Mouse (Mus musculus) hindbrain, embryonic 12.5 days (tissue): ENCODE measurements at regions not wholly inside any gene's neighbourhood (a gene's known extent, or its start where the extent isn't known, plus 50 kb on each side); places are given as distances from the start of the nearest gene placed in this dataset.

Experiments used
- ATAC-seq: fragments of 200-750 bp; cut with Nextera tagmentation; 2 replicates; pipeline ENCODE4 v1.8.0; 2017; ENCODE audit warnings: moderate TSS enrichment; ENCODE audit not compliant: low FRiP score
- H3K27ac ChIP-seq: fragments of 300-500 bp; sonication (generic); 2 replicates; pipeline ENCODE4 v1.5.1; 2016; ENCODE audit warnings: mild to moderate bottlenecking
- H3K27me3 ChIP-seq: fragments of 300-500 bp; sonication (generic); 2 replicates; pipeline ENCODE4 v1.6.1; 2016; ENCODE audit warnings: mild to moderate bottlenecking
- H3K36me3 ChIP-seq: fragments of 300-500 bp; sonication (generic); 2 replicates; pipeline ENCODE4 v1.6.1; 2016; ENCODE audit warnings: mild to moderate bottlenecking
- H3K4me1 ChIP-seq: fragments of 300-500 bp; sonication (generic); 2 replicates; pipeline ENCODE4 v1.6.1; 2016
- H3K4me2 ChIP-seq: fragments of 300-500 bp; sonication (generic); replicated peaks from 2 replicates; pipeline ENCODE4 v1.6.1; 2016; ENCODE audit warnings: mild to moderate bottlenecking
- H3K4me3 ChIP-seq: fragments of 300-500 bp; sonication (generic); 2 replicates; pipeline ENCODE4 v1.5.1; 2016; ENCODE audit warnings: mild to moderate bottlenecking
- H3K9ac ChIP-seq: fragments of 300-500 bp; sonication (generic); 2 replicates; pipeline ENCODE4 v1.6.1; 2016; ENCODE audit warnings: mild to moderate bottlenecking, moderate library complexity
- H3K9me3 ChIP-seq: fragments of 300-500 bp; sonication (generic); replicated peaks from 2 replicates; pipeline ENCODE4 v1.6.1; 2016; ENCODE audit warnings: mild to moderate bottlenecking
- WGBS: fragments of 180-500 bp; shearing (Covaris S2); methylation state at CpG from one replicate; pipeline ENCODE4 v1.1.7; 2016; 5-methylcytosine and 5-hydroxymethylcytosine counted together

DNA sequence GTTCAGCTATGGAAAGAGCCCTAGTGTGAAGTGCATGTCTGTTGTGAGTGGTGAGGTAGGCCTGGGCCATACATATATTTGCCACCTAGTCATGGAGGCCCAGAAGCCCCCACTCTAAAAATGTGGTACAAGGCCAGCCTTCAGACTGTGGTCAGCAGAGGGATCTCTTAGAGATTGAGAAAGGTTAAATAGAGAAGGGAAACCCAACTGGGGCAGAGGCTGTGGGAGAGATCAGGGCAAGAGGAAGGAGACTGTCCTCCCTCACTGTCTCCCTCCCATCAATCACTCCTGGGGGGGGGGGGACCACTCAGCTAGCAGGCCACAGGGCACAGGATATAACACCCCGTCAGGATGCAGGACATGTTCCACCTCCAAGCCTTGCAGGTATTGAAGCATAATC, 86.1 kb downstream of the Zfp36l2 start:
- no peak overlapping the region for H3K27ac ChIP-seq
- no peaks in the 10 kb centered on the region for H3K9me3 ChIP-seq
- H3K4me2 ChIP-seq: no peak overlapping the region
- H3K36me3 ChIP-seq: no peaks in the 10 kb centered on the region
- WGBS: 87% methylated on average over 1 of the region's 1 CpGs
- no peak for ATAC-seq
- H3K9ac ChIP-seq: no peak overlapping the region
- peaks cover 35% of the 10 kb centered on the region for H3K4me1 ChIP-seq
- no peak overlapping the region for H3K4me3 ChIP-seq
- peaks cover 3% of the 10 kb centered on the region; the same call in 1 of the 2 replicates for H3K27me3 ChIP-seq

DNA sequence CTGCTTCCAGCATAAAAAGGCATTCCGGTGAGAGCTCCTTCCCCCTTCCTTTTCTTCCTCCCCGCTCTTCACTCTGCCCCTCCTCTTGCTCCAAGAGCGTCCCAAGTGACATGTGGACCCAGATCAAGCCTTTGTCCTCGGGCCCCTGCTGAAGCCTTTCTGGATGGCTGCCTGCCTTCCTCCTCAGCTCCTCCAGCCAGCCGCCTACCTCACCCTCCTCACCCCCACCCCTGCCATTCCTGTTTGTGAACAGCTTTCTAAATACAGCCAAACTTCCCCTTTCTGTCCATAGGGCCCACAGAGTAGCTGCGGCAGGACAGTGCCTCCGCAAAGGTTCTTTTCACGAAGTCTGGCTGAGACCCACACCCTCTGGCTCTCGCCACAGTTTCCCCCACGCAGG, 87.2 kb downstream of the Zfp36l2 start:
- Histone ChIP-seq H3K4me2 (no peak overlapping the region), H3K4me3 (no peak overlapping the region), H3K4me1 (peaks cover 43% of the 10 kb centered on the region), H3K27me3 (peaks cover 3% of the 10 kb centered on the region; the same call in 1 of the 2 replicates), H3K36me3 (no peaks in the 10 kb centered on the region), H3K9me3 (no peaks in the 10 kb centered on the region), H3K9ac (no peak overlapping the region), H3K27ac (peak overlapping the region; percentile 30; the same call in 1 of the 2 replicates)
- 41% methylated on average over 10 of the region's 10 CpGs for WGBS
- ATAC-seq: no peak

DNA sequence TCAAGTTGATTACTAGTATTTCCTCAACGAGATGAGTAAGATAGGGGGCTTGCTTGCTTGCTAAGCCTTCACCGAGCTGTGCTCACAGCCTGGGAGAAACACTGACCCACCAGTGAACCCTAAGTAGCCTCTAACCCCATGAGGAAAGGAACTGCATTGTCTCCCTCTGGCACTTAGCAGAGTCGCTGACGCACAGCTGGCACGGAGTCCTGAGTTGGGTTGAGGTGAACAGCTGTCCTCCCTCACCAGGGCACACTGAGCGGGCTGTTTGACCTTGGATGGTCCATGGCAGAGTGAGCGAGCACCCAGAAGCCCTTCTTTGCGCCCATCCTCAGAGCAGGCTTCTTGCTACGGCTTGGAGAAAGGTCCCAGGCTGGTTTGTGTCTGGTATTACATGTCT, 88.0 kb downstream of the Zfp36l2 start:
- Histone ChIP-seq H3K4me2 (no peak overlapping the region), H3K27me3 (peaks cover 3% of the 10 kb centered on the region; the same call in 1 of the 2 replicates), H3K36me3 (no peaks in the 10 kb centered on the region), H3K9ac (no peak overlapping the region), H3K4me3 (no peak overlapping the region), H3K9me3 (no peaks in the 10 kb centered on the region), H3K4me1 (peaks cover 45% of the 10 kb centered on the region), H3K27ac (no peak overlapping the region)
- ATAC-seq: no peak
- WGBS: 83% methylated on average over 9 of the region's 9 CpGs

DNA sequence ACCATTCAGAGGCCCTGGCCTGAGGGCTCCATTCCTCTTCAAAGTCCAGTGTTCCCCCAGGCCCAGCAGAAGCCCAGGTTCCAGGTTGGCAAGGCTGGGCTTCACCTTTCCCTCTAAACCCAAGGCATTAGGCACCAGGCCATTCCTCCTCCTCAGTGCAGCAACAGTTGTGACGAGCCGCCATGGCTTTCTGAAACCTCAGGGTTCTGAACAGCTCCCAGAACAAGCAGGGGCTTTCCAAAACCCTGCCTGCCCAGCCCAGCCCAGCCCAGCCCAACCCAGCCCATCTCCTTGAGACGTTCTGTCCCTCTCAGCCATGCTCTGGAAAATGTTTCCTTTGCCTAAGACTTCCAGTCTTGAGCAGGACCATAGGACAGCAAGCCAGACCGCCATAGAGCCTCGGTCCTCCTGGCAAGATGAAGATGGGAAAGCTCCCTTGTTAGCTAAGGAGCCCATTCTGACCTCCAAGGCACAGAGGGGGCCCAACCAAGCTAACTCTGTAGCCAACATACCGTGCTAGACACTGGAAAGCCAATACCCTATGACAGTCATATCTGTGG, 89.8 kb downstream of the Zfp36l2 start:
- Histone ChIP-seq H3K36me3 (no peaks in the 10 kb centered on the region), H3K27ac (0 out of 2 replicates have a peak overlapping the region, but pooled peaks have one; percentile 87), H3K9me3 (no peaks in the 10 kb centered on the region), H3K27me3 (peaks cover 3% of the 10 kb centered on the region; the same call in 1 of the 2 replicates), H3K9ac (no peak overlapping the region), H3K4me3 (no peak overlapping the region), H3K4me1 (peaks cover 38% of the 10 kb centered on the region), H3K4me2 (no peak overlapping the region)
- ATAC-seq: no peak
- 91% methylated on average over 6 of the region's 6 CpGs for WGBS

DNA sequence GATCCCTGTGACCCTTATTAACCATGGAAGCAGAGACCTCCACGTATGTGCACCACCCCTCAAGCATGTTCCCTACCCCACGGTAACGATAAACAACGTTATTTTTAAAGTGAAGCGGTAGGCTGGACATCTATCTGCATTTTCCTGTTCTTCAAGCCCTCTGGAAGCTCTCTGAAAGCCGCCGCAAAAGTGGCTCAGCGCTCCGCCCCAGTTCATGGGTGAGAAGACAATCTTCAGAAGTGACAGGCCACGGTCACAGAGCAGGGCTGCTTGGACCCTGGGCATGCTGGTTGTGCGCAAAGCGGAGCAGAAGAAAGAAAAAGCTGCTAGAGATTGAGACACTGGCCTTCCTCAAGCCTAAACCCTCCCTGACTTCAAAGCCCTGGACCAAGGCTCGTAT, 90.5 kb downstream of the Zfp36l2 start:
- no peaks in the 10 kb centered on the region for H3K36me3 ChIP-seq
- peaks cover 3% of the 10 kb centered on the region; the same call in 1 of the 2 replicates for H3K27me3 ChIP-seq
- peak overlapping the region; percentile 87 for H3K27ac ChIP-seq
- ATAC-seq: no peak
- peak overlapping the region; percentile 60; the same call in 1 of the 2 replicates for H3K9ac ChIP-seq
- H3K9me3 ChIP-seq: no peaks in the 10 kb centered on the region
- H3K4me1 ChIP-seq: peaks cover 38% of the 10 kb centered on the region
- WGBS: 51% methylated on average over 13 of the region's 13 CpGs
- no peak overlapping the region for H3K4me3 ChIP-seq
- H3K4me2 ChIP-seq: peak overlapping the region; percentile 69

DNA sequence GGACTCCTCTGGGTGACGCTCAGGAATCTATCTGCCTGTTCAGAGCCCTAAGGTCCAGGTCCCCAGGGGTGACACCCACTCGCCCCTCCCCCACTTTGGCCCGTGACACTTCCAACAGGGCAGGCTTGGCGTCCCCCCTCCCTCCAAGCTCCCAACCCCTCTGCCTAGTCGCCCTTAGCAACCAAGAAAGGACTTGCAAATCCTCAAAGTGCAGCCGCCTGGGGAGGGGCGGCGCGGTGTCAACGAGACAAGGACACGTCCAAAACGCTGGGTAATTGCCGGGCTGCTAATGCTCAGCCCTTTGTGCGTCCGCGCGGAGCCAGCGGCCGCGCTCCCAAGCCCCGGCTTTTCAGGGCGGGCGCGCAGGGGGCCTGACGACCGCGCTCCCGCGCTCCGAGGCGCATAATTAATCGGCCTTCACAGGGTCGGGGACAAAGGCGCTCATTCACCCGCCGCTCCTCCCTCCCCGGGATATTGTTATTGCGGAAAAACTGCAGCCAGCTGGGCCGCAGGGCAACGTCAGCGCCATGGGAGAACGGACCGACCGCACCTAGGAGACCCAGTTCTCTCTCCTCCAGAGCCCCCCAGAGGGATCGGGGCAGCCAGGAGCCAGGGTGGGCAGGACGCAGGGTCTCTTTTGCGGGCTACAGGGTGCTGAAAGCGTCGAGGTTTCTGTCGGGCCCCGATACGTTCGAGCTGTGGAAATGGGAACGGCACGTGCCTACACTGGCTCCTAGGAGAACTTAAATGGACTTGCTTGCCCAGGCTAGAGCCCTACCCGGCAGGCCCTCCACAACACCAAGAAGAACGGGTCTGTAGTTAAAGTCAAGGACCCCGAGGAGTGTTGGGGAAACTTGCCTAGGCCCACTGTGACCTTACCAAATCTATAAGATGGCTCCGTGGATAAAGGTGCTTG, 91.1 kb downstream of the Zfp36l2 start:
- peak overlapping the region; percentile 31 for H3K4me3 ChIP-seq
- peaks cover 3% of the 10 kb centered on the region; the same call in 1 of the 2 replicates for H3K27me3 ChIP-seq
- no peaks in the 10 kb centered on the region for H3K9me3 ChIP-seq
- H3K4me1 ChIP-seq: peaks cover 36% of the 10 kb centered on the region
- peak overlapping the region; percentile 60 for H3K9ac ChIP-seq
- H3K36me3 ChIP-seq: no peaks in the 10 kb centered on the region
- H3K4me2 ChIP-seq: peak overlapping the region; percentile 69
- peak; percentile 94 for ATAC-seq
- H3K27ac ChIP-seq: peak overlapping the region; percentile 87
- 2% methylated on average over 59 of the region's 59 CpGs for WGBS

DNA sequence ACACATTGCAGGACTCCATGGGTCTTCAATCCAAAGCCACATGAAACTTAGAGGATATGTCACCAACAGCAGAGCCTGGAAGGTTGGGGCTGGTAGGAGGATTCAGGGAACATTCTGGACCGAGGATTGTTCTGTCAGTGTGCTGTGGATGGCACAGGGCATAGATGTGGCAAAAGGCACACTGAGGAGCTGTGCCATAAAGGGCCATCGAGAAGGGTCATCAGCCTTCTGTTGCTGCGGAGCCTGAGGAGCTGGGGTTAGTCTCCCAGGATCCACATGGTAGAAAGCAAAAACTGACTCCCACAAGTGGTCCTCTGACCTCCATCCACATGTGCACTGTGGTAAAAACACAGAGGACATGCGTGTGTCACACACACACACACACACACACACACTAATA, 91.9 kb downstream of the Zfp36l2 start:
- H3K27ac ChIP-seq: peak overlapping the region; percentile 87
- ATAC-seq: peak; percentile 34
- H3K4me2 ChIP-seq: peak overlapping the region; percentile 69
- H3K4me1 ChIP-seq: peaks cover 34% of the 10 kb centered on the region
- peaks cover 3% of the 10 kb centered on the region; the same call in 1 of the 2 replicates for H3K27me3 ChIP-seq
- no peak overlapping the region for H3K4me3 ChIP-seq
- 19% methylated on average over 4 of the region's 4 CpGs for WGBS
- H3K9ac ChIP-seq: no peak overlapping the region; the same call in 1 of the 2 replicates
- H3K9me3 ChIP-seq: no peaks in the 10 kb centered on the region
- no peaks in the 10 kb centered on the region for H3K36me3 ChIP-seq

DNA sequence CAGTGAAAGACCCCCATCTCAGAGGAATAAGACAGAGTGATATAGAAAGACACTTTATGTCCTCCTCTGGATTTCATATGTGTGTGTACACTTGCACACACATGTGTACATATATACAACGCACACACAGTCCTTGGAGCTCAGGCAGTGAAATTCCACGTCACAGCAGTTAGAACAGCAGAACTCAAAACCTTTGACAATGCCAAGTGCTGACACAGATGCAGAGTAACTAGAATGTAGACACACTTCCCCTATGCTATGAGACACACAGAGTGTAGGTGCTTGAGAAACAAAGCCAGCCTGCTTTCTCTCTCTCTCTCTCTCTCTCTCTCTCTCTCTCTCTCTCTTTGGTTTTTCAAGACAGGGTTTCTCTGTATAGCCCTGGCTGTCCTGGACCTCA, 92.7 kb downstream of the Zfp36l2 start:
- no peak overlapping the region for H3K9ac ChIP-seq
- H3K4me2 ChIP-seq: no peak overlapping the region
- H3K27me3 ChIP-seq: peaks cover 3% of the 10 kb centered on the region; the same call in 1 of the 2 replicates
- H3K36me3 ChIP-seq: no peaks in the 10 kb centered on the region
- peaks cover 27% of the 10 kb centered on the region for H3K4me1 ChIP-seq
- 0 out of 2 replicates have a peak overlapping the region, but pooled peaks have one; percentile 87 for H3K27ac ChIP-seq
- WGBS: 78% methylated on average over 2 of the region's 2 CpGs
- no peaks in the 10 kb centered on the region for H3K9me3 ChIP-seq
- ATAC-seq: no peak
- no peak overlapping the region for H3K4me3 ChIP-seq

DNA sequence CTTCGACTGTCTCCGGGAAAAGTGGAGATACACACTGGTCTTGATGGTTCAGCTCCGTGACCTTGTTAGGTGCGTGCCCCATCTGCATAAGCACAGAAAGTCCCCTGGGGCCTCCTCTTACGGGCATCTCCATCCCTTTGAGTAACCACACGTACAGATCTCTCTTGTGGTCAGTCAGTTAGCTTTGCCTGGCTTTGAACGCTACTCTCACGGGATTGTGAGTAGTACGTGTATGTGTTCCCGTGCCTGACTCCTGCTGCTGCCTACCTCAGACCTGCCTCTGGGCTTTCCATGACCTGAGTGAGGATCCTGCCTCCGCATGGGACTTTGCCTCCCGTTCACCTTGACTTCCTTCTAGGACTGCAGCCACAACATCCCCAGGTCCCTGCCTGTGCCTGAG, 101.4 kb downstream of the Zfp36l2 start:
- Histone ChIP-seq H3K9me3 (no peaks in the 10 kb centered on the region), H3K4me2 (no peak overlapping the region), H3K4me3 (no peak overlapping the region), H3K27me3 (no peaks in the 10 kb centered on the region), H3K27ac (no peak overlapping the region), H3K4me1 (peaks cover 34% of the 10 kb centered on the region), H3K9ac (no peak overlapping the region), H3K36me3 (no peaks in the 10 kb centered on the region)
- no peak for ATAC-seq
- WGBS: 77% methylated on average over 12 of the region's 12 CpGs

DNA sequence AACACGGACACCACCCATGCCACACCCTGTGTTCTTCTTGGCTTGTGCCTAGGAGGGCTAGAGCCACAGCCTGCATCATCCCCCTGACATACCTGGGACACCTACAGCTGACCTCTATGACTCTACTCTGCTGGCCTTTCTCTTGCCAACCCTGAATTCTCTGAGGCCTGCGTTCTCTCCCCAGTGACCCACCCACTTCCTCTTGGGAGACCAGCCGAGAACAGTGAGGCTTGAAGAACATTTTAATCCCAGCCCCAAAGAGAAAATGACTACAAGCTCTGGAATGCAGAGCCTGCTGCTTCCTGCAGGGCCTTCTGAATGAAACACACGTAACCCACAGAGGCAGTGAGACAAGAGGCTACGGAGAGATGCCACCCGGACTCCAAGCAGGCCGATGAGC, 102.0 kb downstream of the Zfp36l2 start:
- Histone ChIP-seq H3K27me3 (no peaks in the 10 kb centered on the region), H3K4me1 (peaks cover 34% of the 10 kb centered on the region), H3K4me3 (no peak overlapping the region), H3K36me3 (no peaks in the 10 kb centered on the region), H3K4me2 (no peak overlapping the region), H3K9me3 (no peaks in the 10 kb centered on the region), H3K27ac (no peak overlapping the region), H3K9ac (no peak overlapping the region)
- ATAC-seq: no peak
- 43% methylated on average over 7 of the region's 7 CpGs for WGBS

DNA sequence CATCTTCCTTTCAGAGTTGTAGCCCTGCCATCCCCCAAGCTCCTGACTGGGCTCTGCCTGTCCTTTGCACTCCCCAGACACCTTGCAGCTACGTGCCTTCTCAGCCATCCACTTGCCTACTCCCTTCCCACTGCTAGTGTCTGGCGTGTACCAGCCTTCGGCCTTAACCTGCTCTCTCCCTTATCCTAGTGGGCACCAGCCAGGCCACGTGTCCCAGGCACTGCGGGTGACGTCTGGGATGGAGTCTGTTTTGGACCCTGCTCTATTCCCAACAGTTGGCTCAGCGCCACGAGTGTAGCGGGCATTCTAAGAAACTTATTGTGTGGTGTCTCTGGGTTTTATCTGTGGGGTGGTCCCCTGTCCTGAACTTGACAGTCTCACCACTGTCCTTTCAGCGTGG, 102.5 kb downstream of the Zfp36l2 start:
- H3K9me3 ChIP-seq: no peaks in the 10 kb centered on the region
- H3K9ac ChIP-seq: no peak overlapping the region
- no peak overlapping the region for H3K4me2 ChIP-seq
- H3K4me1 ChIP-seq: peaks cover 34% of the 10 kb centered on the region
- no peaks in the 10 kb centered on the region for H3K36me3 ChIP-seq
- H3K4me3 ChIP-seq: no peak overlapping the region
- no peaks in the 10 kb centered on the region for H3K27me3 ChIP-seq
- WGBS: 75% methylated on average over 10 of the region's 10 CpGs
- H3K27ac ChIP-seq: no peak overlapping the region
- ATAC-seq: no peak

DNA sequence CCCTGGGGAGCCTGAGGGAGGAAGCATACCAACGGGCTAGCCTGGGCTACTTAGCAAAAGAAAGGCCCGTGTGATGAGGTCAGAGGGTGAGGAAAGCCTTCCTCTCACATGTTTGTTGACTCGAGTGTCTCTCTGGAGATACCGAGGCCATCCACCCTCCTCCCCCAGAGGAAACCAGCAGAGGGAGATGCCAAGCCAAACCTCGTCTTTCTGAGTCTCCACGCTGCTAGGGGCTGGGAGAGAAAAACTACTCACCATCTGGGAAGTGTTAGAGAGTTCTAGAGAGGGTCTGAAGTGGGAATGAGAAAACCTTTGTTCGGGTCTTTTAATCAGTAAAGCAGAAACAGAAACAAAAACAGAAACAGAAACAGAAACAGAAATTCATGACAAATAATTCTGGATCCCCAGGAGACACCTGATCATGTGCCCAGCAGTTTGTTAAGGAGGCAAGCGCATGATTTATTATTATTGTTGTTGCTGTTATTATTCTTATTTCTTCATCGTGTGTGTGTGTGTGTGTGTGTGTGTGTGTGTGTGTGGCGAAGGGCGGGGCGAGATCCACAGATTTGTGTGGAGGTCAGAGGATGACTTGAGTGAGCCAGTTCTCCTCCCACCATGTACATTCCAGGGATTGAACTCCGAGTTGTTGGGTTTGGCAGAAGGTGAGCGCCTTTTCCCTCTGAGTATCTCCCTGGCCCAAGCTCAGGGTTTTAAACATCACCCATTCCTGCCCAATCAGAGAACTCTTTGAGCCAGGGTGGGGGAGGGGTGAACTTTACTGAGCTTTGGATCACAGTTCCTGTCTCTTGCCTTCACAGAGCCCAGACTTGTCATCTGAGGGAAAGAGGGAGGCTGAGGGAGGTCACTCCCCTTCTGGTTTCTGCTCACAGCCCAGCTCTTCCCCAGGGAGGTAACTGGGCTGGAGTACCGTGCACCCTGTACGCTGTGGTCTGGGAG, 104.2 kb downstream of the Zfp36l2 start:
- H3K4me2 ChIP-seq: no peak overlapping the region
- ATAC-seq: no peak
- no peaks in the 10 kb centered on the region for H3K36me3 ChIP-seq
- WGBS: 72% methylated on average over 16 of the region's 16 CpGs
- H3K9me3 ChIP-seq: no peaks in the 10 kb centered on the region
- H3K4me1 ChIP-seq: peaks cover 34% of the 10 kb centered on the region
- H3K27me3 ChIP-seq: no peaks in the 10 kb centered on the region
- no peak overlapping the region for H3K27ac ChIP-seq
- no peak overlapping the region for H3K9ac ChIP-seq
- H3K4me3 ChIP-seq: no peak overlapping the region
